Mouse (Mus musculus): Measurements from ENCODE around the gene Rras.

- TF ChIP-seq CTCF (IDR thresholded peaks at IDR 0.05; ENCODE audit: control insufficient read depth, insufficient read depth, insufficient read length) = no peak
- no peak for TF ChIP-seq MAX (IDR thresholded peaks at IDR 0.05)
- no peak for TF ChIP-seq FOSL1 (IDR thresholded peaks at IDR 0.05; ENCODE audit: insufficient read depth, low read length, poor library complexity, severe bottlenecking)
Measured at GRCm38 (mm10) chr7:44975117-44975419, 42.7 kb upstream of the Rras start.

All from C2C12 (cell line).